Mouse (Mus musculus) liver, embryonic 16.5 days (tissue): ENCODE results near the gene Cxcl2. TPM values are rescaled to one million over a fixed set of nuclear protein-coding genes. Genes with fewer than 3 reads are reported as not detected.

Source experiments
- ATAC-seq: fragments of 200-750 bp; cut with Nextera tagmentation; 2 replicates; pipeline ENCODE4 v1.8.0; 2017; ENCODE audit warnings: low read depth, mild to moderate bottlenecking, moderate number of reproducible peaks, moderate library complexity
- H3K27ac ChIP-seq: fragments of 300-500 bp; sonication (generic); 2 replicates; pipeline ENCODE4 v1.5.1; 2014; ENCODE audit warnings: mild to moderate bottlenecking, low read length
- H3K27me3 ChIP-seq: fragments of 300-500 bp; sonication (generic); 2 replicates; pipeline ENCODE4 v1.6.1; 2014; ENCODE audit warnings: low read depth, low read length, mixed read lengths; ENCODE audit not compliant: control insufficient read depth, insufficient read depth
- H3K36me3 ChIP-seq: fragments of 300-500 bp; sonication (generic); 2 replicates; pipeline ENCODE4 v1.6.1; 2014; ENCODE audit warnings: mild to moderate bottlenecking; ENCODE audit not compliant: control insufficient read depth, insufficient read depth
- H3K4me1 ChIP-seq: fragments of 300-500 bp; sonication (generic); 2 replicates; pipeline ENCODE4 v1.6.1; 2014; ENCODE audit warnings: low read depth, low read length, mixed read lengths; ENCODE audit not compliant: control insufficient read depth
- H3K4me2 ChIP-seq: fragments of 300-500 bp; sonication (generic); 2 replicates; pipeline ENCODE4 v1.6.1; 2014; ENCODE audit warnings: low read depth, low read length, mixed read lengths
- H3K4me3 ChIP-seq: fragments of 300-500 bp; sonication (generic); 2 replicates; pipeline ENCODE4 v1.5.1; 2014; ENCODE audit warnings: low read depth, mild to moderate bottlenecking, low read length
- H3K9ac ChIP-seq: fragments of 300-500 bp; sonication (generic); 2 replicates; pipeline ENCODE4 v1.6.1; 2014; ENCODE audit warnings: low read depth, low read length
- H3K9me3 ChIP-seq: fragments of 300-500 bp; sonication (generic); replicated peaks from 2 replicates; pipeline ENCODE4 v1.6.1; 2016; ENCODE audit warnings: low read length; ENCODE audit not compliant: control insufficient read depth
- WGBS: fragments of 180-500 bp; shearing (Covaris S2); extraction: QIAGEN DNeasy Blood & Tissue Kit; methylation state at CpG from one replicate; pipeline ENCODE4 v1.1.7; 2014; ENCODE audit not compliant: insufficient replicate concordance; 5-methylcytosine and 5-hydroxymethylcytosine counted together
- polyA plus RNA-seq: library from polyadenylated mRNA; unstranded; fragments of >200 nt; fragmentation: Nextera tagmentation; extraction: Ambion mirVana; gene quantifications from 2 replicates; pipeline ENCODE4 v1.2.1, GENCODE M21; 2015

Gene Cxcl2
- polyA plus RNA-seq, 1 experiment from 2014 or later, result not detected

GRCm38 (mm10) chr5:90902380-90903260 lies 1.1 kb upstream of the Cxcl2 start:
- no peak overlapping the region for H3K4me3 ChIP-seq
- 0 out of 2 replicates have a peak, but pooled peaks have one; percentile 27 for ATAC-seq

GRCm38 (mm10) chr5:90908983-90909382 lies 5.3 kb downstream of the Cxcl2 start:
- WGBS, result 0% methylated on average over 2 of the region's 2 CpGs

More at GRCm38 (mm10) chr5:90902380-90903260, 1.1 kb upstream of the Cxcl2 start:
- no peak overlapping the region for H3K27ac ChIP-seq
- WGBS, result 4% methylated on average over 10 of the region's 10 CpGs
- H3K9ac ChIP-seq, result no peak overlapping the region
- H3K4me2 ChIP-seq, result peak overlapping the region; percentile 41
- H3K36me3 ChIP-seq, result no peaks in the 10 kb centered on the region
- no peaks in the 10 kb centered on the region for H3K9me3 ChIP-seq
- H3K27me3 ChIP-seq, result peaks cover 13% of the 10 kb centered on the region
- peaks cover 2% of the 10 kb centered on the region; the same call in 1 of the 2 replicates for H3K4me1 ChIP-seq

GRCm38 (mm10) chr5:90919495-90919894 lies 15.8 kb downstream of the Cxcl2 start:
- no peak overlapping the region for H3K9ac ChIP-seq

More at GRCm38 (mm10) chr5:90908983-90909382, 5.3 kb downstream of the Cxcl2 start:
- Histone ChIP-seq H3K4me2 (no peak overlapping the region), H3K9me3 (no peaks in the 10 kb centered on the region), H3K4me3 (no peak overlapping the region), H3K36me3 (no peaks in the 10 kb centered on the region), H3K9ac (no peak overlapping the region), H3K27ac (no peak overlapping the region), H3K27me3 (peaks cover 11% of the 10 kb centered on the region), H3K4me1 (no peaks in the 10 kb centered on the region)
- no peak for ATAC-seq

GRCm38 (mm10) chr5:90922958-90923357 lies 19.3 kb downstream of the Cxcl2 start:
- Histone ChIP-seq H3K9me3 (no peaks in the 10 kb centered on the region), H3K27ac (no peak overlapping the region), H3K4me1 (no peaks in the 10 kb centered on the region), H3K9ac (no peak overlapping the region), H3K36me3 (no peaks in the 10 kb centered on the region), H3K4me2 (no peak overlapping the region), H3K27me3 (no peaks in the 10 kb centered on the region), H3K4me3 (no peak overlapping the region)
- 80% methylated on average over 4 of the region's 4 CpGs for WGBS
- ATAC-seq, result no peak

More at GRCm38 (mm10) chr5:90919495-90919894, 15.8 kb downstream of the Cxcl2 start:
- no peak overlapping the region for H3K4me3 ChIP-seq
- H3K9me3 ChIP-seq, result no peaks in the 10 kb centered on the region
- 48% methylated on average over 2 of the region's 2 CpGs for WGBS
- no peaks in the 10 kb centered on the region for H3K4me1 ChIP-seq
- H3K27ac ChIP-seq, result no peak overlapping the region
- H3K27me3 ChIP-seq, result no peaks in the 10 kb centered on the region
- H3K4me2 ChIP-seq, result no peak overlapping the region
- H3K36me3 ChIP-seq, result no peaks in the 10 kb centered on the region
- ATAC-seq, result no peak

GRCm38 (mm10) chr5:90930546-90930945 lies 26.9 kb downstream of the Cxcl2 start:
- Histone ChIP-seq H3K27ac (no peak overlapping the region), H3K9ac (peak overlapping the region; percentile 80), H3K9me3 (no peaks in the 10 kb centered on the region), H3K27me3 (no peaks in the 10 kb centered on the region), H3K4me2 (peak overlapping the region; percentile 84), H3K4me3 (peak overlapping the region; percentile 75), H3K4me1 (peaks cover 5% of the 10 kb centered on the region), H3K36me3 (no peaks in the 10 kb centered on the region)
- no peak for ATAC-seq
- 59% methylated on average over 2 of the region's 2 CpGs for WGBS

GRCm38 (mm10) chr5:90930971-90931851 lies 27.5 kb downstream of the Cxcl2 start, which contains the start of gene Mthfd2l:
TSS of gene Mthfd2l (plus strand) at chr5:90931117.
- peak within 1 kb of the TSS; percentile 80 for H3K27ac ChIP-seq
- peak; percentile 97 for ATAC-seq

GRCm38 (mm10) chr5:90931911-90932310 lies 28.2 kb downstream of the Cxcl2 start:
- Histone ChIP-seq H3K9me3 (no peaks in the 10 kb centered on the region), H3K36me3 (no peaks in the 10 kb centered on the region), H3K4me2 (peak overlapping the region; percentile 84), H3K27ac (no peak overlapping the region), H3K27me3 (no peaks in the 10 kb centered on the region), H3K9ac (peak overlapping the region; percentile 80), H3K4me3 (peak overlapping the region; percentile 75), H3K4me1 (peaks cover 5% of the 10 kb centered on the region)
- ATAC-seq, result no peak
- WGBS, result 21% methylated on average over 6 of the region's 6 CpGs

More at GRCm38 (mm10) chr5:90930971-90931851, 27.5 kb downstream of the Cxcl2 start, which contains the start of gene Mthfd2l:
- WGBS, result under 1% methylated on average over 57 of the region's 79 CpGs
- peak within 1 kb of the TSS; percentile 75 for H3K4me3 ChIP-seq
- no peaks in the 10 kb centered on the region for H3K36me3 ChIP-seq
- H3K9me3 ChIP-seq, result no peaks in the 10 kb centered on the region
- peaks cover 5% of the 10 kb centered on the region for H3K4me1 ChIP-seq
- no peaks in the 10 kb centered on the region for H3K27me3 ChIP-seq
- H3K9ac ChIP-seq, result peak within 1 kb of the TSS; percentile 80
- peak within 1 kb of the TSS; percentile 84 for H3K4me2 ChIP-seq

- Histone ChIP-seq H3K27me3 (no peaks in the 10 kb centered on the region), H3K36me3 (no peaks in the 10 kb centered on the region), H3K4me1 (no peaks in the 10 kb centered on the region), H3K4me3 (no peak overlapping the region), H3K9me3 (no peaks in the 10 kb centered on the region), H3K9ac (no peak overlapping the region), H3K27ac (no peak overlapping the region), H3K4me2 (no peak overlapping the region)
- 61% methylated on average over 2 of the region's 2 CpGs for WGBS
- no peak for ATAC-seq
Measured at GRCm38 (mm10) chr5:90936706-90937105, 33.0 kb downstream of the Cxcl2 start.
